Mouse (Mus musculus): ENCODE data around the gene Tubgcp2.

The Tubgcp2 gene

DNA sequence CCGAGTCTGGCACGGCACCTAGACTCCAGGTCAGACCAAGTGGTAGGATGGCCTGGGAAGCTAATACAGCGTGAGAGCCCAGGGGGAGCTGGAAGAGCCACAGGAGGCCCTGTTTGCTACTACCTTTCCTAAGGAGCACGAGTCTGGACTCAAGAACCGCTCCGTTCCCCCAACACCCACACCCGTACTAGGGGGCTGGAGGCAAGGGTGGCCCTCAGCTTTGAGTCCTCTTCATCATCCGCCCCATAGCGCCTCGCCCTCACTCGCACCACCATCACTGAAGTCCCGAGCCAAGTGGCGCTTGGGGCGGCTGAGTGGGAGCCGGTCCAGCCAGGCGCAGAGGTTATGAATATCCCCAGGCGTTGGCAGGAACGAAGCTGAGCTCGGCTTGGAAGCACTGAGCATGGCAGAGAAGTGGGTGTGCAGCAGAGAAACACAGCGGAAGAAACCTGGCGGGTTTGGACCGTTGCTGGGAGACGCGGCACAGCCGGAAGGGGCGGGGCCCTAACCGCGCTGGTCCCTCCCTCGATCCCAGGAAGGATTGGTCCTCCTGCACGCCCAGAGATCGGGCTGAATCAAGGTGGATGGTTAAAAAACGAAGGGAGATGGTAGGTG lies 58.1 kb downstream of the Tubgcp2 start, which contains the start of gene 6430531B16Rik:
Gene 6430531B16Rik, minus strand, starts transcription at position 478 of the 615 bp plus-strand sequence.
- DNase-seq = peak; percentile 84

DNA sequence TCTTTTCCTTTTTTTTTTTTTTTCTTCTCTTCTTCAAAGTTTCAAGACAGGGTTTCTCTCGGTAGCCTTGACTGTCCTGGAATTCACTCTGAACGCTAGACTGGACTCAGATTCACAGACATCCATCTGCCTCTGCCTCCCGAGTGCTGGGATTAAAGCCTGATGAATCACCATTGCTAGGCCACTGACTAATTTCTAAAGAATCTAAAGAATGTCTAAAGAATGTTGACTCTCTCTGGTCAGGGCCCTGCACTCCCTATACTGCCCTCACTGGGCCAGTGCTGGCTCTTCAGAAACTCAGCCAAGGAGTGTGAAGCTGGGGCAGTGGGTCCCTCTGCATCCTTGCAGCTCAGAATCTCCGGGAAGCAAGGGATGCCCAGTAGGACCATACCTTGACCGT lies 61.0 kb downstream of the Tubgcp2 start:
- DNase-seq = no peak

DNA sequence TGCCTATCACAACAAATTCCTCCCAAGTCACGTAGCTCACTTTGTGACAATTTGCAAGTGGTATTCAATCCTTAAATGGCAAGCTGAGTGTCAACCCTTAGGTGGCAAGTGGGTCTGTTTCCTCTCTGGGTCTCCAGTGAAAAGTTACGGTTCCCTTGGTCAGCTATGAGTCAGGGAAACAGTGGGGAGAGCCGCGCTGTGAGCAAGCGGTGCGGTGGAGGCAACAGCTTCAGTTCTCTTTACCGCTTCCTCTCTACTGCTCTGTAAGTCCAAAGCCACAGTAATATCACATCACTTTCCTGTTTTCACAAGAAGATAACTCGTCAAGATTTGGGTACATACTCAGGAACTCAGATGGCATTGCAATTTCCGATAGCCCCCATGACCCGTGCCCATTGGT lies 62.2 kb downstream of the Tubgcp2 start:
- DNase-seq = no peak

DNA sequence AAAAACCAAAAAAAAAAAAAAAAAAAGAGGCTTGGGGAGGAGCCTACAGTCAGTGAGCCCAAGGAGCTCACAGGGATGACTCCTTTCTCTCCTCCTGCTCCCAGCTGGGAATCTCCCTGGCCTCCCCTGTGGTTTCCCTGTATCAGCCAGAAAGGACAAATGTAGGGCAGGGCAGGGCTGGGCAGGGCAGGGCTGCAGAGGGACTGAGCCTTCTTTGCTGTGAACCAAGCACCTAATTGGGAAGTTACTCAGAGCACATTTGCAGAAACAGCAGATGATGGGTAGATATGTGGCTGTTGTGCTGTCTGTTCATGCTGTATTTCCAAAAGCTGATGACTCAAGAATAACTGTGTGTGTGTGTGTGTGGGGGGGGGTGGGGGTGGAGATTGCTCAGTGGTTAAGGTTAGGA lies 63.5 kb downstream of the Tubgcp2 start:
- DNase-seq = no peak

DNA sequence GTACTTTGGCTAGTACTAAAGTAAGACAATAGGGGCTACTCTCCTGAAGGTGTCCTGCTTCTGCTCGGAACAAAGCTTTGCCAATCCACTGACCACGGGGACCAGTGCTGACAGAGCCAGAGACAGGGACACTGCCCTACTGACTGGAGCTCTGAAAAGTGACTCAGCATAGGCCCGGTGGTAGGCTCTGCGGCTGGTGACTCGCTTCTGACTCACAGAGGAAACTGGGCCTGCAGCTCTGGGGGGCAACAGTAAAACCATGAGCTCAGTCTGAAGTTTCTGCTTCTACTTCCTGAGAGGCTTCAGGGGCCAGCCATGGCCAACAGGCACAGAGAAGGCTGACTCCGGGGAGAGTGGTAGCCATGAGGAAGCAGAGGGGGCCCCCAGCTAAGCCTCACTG lies 65.0 kb downstream of the Tubgcp2 start:
- no peak for DNase-seq

DNA sequence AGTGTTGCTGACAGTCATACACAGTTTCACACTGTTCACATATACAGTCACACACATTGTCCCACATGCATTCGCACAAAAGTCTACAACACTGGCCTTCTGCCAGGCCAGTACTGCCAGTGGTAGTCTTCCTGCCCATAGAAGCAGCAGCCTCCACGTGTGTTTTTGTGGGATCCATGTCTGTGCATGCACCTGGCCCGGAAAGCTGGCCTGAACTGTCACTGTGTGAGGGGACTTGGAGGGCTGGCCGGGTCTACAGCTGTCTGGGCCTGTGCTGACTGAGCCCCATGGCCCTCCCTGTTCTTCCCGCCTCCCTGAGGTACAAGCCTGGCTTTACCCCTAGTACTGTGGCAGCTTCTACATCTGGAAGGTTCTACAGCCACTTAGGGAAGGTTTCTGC lies 65.5 kb downstream of the Tubgcp2 start:
- no peak for DNase-seq

DNA sequence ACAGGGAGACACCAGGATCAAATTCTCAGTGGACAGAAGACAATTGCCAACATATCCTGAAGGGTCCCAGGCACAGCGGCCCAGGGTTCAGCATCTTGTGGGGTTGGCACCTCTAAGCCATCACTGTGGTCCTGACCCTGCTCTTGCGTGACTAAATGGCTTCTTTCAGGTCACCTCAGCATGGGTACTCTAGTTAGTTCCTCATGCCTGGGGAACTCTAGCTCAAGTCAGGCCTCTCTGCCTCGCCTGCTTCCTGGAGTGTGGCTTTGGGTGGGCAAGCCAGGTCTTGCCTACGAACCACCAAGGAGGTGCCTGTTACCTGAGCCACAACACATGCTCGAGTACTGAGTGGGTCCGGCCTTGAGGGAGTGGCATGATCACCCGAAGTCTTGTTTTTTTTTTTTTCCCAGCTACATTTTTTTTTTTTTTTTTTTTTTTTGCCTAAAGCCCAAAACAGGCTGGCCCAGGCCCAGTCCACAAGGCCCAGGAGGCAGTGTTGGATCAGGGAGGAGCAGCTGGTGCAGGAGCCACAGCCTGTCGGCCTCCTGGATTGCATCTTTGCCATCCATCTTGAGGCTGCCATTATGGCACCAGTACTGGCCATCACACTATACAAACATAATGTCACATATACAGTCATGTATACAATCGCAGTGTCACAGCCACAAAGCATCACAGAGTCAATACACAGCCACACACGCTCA lies 66.1 kb downstream of the Tubgcp2 start:
- DNase-seq = no peak

DNA sequence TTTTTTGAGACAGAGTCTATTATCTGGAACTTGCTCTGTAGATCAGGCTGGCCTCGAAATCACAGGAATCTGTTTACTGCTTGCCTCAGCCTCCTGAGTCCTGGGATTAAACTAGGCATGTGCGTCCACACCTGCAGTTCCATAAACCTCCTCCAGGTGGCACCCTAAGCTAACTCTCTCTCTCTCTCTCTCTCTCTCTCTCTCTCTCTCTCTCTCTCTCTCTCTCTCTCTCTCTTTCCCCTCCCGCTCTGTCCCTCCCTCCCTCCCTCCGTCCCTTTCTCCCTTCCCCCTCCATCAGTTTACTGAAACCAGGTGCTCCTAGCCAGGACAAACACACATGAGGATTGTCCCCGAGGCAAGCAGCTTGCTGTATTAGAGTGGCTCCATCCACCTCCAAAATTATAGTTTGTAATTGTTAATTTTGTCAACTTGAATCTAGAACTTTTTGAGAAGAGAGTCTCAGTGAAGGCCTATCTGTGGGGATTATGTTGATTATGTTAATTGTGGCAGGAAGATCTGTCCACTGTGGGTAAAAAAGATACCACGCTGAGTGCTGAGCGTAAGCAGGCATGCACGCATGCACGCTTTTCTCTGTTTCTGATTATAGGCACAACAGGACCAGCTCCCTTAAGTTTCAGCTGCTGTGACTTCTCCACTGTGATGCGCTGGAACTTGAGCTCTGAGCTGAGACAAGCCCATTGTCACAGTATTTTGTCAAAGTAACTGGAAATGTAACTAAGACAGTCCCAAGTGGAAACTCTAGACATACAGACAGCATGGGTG lies 66.9 kb downstream of the Tubgcp2 start:
- DNase-seq = peak; percentile 71

DNA sequence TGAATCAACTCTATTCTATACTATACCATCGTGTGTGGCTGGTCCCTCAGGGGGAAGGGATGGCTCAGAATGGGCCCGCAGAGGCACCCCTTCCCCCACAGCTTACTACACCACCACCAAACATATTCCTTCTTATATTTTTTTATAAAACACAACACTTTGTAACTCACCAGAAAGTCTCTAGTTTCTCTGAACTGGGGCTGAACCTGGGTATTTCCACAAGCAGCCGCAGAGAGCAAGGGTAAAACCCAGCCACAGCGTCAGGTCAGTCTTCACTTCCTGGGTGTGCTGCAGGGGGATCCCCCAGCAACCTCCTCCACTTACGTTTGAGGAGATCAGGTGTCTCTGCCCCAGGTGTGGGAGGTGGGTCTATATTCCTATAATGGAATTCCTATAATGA lies 68.0 kb downstream of the Tubgcp2 start:
- no peak for DNase-seq

DNA sequence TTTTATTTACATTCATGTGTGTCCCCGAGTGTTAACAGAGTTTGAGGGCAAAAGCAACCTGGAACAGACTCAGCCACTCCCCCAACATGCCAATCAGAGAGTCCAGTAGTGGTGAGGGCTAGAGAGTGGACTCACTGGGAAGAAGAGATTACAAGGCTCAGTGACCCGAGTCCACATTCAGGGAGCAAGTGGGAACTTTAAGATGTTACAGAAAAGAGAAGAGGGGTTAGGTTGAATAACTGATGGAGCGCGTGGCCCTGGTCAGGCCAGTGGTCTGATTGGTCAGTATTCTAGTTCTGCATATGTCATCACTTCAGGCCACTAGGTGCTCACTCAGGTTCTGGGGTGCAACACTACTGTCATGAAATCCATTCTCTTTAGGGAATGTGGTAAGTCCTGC lies 69.3 kb downstream of the Tubgcp2 start:
- no peak for DNase-seq

DNA sequence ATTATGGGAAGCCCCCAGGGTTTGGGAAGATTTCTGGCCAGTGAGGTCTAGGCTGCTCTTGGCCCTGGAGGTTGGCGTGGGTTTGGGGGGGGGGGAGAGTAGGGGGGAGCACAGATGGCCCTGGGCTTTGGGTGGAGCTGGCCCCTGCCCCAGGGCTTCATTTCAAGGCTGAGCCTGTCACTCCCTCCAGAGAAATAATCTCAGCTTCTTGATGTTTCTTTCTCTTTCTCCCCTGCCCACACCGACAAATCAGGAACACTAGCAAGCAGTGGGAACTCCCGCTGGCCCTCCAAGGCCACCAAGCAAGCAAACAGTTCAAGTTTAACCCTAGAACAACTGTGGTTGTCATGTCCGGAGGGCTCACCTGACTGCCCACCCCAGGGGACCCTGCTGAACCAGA lies 72.7 kb downstream of the Tubgcp2 start:
- no peak for DNase-seq

DNA sequence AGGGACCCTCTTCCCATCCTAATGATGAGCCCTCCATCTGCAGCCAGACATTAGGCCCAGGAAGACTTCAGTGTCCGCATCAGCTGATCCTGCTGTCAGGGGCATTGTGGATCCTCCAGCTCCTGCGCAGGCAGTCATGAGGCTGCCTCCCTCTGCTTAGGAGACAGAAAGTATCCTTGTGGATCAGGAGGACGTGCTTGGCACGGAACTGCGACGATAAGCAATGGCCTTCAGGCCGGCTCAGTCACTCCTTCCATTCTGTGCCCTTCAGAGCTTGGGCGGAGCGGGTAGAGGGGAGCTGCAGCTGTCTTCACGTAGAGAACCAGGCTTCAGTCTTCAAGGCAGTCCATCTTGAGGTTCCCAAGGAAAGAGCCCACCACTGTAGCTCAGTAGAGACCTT lies 75.3 kb downstream of the Tubgcp2 start:
- no peak for DNase-seq

DNA sequence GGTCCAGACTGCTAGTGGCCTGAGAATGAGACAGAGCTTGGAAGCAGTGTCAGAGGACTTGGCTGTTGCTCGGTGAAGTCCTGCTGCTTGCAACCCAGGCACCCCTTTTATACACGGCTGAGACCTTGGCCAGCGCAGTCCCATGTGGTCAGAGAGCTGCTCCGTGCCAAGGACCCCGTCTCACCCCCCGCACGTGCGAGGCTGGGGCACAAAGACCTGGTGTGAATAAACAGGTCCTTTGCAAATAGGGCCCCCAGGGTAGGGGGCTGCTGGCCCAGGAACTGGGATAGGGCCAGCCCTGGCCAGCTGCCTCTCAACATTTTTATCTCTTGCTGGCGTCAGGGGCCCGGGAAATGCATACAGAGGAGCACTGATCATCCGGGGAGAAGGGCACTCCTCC lies 78.5 kb downstream of the Tubgcp2 start:
- DNase-seq = no peak

DNA sequence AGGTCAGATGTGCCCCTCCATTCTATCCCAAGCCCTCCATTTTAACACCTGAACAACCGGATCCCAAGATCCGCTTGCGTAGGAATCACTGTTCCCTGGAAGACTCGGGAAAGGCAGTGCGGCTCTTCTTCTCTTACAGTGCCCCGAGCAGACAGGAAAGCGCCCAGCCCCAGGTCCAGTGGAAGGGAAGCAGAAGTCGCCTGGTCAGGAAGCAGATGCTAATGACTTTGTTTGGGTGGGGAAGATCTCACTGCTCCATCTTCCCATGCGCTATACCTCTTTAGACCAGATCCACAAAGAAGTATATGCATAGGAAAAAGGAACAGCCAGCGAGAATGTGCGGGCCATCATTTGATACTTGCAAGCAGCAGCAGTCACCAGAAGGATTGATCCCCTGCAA lies 79.0 kb downstream of the Tubgcp2 start:
- DNase-seq = no peak

DNA sequence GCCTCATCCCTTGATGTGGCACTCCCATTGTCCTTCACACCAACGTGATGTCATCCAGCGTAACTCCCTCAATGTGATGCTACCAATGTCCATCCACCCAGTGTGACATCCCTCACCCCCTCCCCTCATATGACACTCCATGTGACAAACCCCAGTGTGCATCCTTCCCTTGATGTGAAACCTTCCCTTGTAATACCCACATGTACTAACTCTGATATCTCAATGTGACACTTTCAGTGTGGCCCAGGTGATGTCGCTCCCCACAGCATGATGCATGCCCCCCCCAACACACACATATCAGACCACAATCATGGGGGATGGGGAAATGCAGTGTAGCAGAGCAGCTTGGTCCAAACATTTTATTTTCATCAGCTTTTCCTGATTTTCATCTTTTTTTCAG lies 79.8 kb downstream of the Tubgcp2 start:
- DNase-seq = no peak

DNA sequence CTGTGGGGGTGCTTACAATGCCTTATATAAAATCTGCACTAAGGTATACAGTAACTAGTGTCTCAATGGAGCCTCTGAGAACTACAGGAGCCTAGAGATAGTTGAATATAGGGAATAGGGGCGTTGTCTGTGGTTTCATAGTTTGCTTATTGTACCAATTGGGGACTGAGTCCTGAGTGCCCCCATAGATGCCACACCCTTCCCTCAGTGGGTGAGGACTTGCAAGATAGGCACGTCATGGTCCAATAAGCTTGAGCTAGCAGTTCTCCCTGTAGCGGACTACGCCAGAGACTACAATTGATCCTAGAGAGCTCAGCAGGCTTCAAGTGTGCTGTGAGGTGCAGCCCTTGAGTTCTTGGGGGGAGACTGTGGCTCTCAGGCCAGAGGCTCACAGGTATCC lies 81.0 kb downstream of the Tubgcp2 start:
- no peak for DNase-seq

DNA sequence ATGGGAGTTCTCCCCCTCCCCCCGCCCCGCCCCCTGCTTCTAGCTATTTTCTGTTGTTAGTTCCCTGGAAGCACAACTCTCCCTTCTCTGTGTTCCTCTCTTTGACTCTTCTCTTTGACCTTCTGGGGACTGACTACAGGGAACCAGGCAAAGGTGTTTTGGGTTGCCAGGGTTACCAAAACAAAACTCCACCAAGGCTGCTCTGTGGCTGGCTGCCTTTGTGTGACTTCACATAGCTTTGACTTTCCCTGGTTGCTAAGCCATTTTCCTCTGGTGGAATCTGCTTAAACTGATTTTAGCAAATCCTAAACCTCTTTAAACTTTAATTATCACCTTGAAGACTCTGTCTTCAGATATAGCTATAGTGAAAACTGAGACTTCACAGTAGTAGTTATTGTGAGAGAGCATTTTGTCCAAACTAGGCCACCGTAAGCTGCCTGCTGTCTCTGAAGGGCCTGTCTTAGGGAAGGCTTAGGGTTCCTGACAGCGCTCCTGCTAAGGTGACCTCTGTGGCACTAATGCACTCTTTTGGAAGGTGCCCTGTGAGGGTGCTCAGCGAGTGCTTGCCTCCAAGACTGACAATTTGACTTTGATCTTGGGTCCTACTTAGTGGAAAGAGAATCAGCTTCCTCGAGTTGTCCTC lies 84.4 kb downstream of the Tubgcp2 start:
- DNase-seq = no peak

DNA sequence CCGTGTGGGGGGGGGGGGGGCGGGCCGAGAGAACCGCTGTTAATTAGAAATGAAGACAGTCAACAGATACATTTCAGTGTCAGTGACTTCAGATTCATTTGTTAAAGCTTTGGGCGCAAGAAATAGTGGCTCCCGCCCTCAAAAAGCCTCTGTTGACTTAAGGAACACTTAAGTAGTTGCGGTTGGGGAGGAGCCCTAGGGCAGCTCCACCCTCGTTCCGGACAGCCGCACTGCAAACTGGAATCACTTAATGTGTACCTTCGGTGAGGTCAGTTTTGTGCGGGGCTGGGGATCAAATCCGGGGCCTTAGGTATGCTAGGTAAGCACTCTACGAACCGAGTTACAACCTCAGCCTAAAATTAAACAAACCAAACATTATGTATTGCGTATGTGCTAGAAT lies 85.4 kb downstream of the Tubgcp2 start:
- no peak for DNase-seq

DNA sequence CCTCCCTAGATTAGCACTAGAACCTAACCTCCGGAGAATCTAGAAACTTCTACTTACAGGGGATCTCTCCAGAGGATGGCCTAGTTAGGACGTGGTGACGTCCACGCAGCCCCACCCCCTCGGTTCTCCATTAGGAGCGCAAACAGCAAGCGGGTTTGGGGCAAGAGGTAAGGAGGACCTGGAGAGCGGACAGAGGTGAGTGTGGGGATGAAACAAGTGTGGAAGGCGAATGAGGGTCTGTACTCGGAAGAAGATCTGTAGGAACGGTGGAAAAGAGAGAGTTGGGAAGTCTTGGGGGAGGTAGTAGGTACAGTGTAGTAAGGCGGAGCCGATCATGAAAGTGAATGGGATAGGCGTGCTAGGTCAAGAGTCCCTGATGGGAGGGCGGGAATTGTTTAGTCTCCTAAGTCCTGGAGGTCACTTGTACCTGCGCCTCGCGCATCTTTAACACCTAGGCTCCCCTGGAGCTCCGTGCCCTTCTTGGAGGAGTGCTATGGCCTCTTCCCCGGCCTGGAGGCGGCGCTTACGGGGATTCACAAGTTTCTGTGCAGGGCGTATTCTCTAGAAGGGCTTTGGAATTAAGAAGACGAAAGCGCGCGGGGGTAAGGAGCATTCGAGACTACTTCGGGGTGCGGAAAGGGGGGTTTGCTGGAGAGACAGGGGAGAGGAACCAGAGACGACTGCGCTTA lies 86.0 kb downstream of the Tubgcp2 start:
- no peak for DNase-seq

DNA sequence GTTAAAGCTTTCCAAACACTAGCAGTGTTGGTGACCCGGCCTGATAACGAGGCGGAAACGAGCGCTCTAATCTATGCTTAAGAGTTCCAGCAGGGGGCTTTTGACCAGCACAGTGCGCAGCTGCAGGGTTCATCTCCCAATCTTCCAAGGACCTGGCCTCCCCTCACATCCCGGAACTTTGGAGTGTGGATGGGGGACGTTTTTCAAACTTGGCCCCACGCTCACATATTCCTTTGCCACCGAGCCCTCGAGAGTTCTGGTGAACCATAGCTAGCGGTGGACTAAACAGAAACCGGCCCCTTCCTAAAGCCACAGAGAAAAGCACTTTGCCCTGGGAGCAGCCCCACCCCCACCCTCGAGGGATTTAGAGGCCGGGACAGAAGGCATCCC lies 86.6 kb downstream of the Tubgcp2 start:
- no peak for DNase-seq

DNA sequence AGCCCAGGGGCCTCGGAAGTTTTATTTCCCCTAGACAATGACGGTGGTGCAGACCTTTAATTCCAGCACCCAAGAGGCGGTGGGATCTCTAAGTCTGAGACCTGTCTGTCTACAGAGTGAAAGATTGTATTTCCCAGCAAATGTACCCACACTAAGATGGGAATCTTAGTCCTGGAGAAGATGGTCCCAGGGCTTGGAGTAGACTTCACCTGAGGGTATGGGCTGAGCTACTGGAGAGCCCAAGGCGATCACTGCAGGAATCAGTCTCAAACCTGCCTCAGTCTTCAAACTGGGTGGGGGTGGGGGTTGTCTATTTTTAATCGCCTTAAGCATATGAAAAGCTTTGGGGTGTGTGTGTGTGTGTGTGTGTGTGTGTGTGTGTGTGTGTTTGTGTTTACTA lies 90.4 kb downstream of the Tubgcp2 start:
- no peak for DNase-seq

All from cerebellum, adult 9-11 months (tissue).